Mouse (Mus musculus) forebrain, embryonic 15.5 days (tissue): ENCODE measurements around the gene Fam20c. TPM values are rescaled to one million over a fixed set of nuclear protein-coding genes. Genes with fewer than 3 reads are reported as not detected.

Source experiments
- polyA plus RNA-seq: library from polyadenylated mRNA; unstranded; fragments of >200 nt; fragmentation: Nextera tagmentation; extraction: Ambion mirVana; gene quantifications from 2 replicates; pipeline ENCODE4 v1.2.1, GENCODE M21; 2015

The Fam20c gene
- polyA plus RNA-seq, 1 experiment from 2014 or later: 43.7 TPM

Other genes starting within 250 kb of the Fam20c start
- not detected in 2 replicates for gene 1700123K08Rik, start 189.8 kb upstream of the Fam20c start, polyA plus RNA-seq
- 108 and 115 TPM in 2 replicates for gene Zfp68, start 134.8 kb upstream of the Fam20c start, polyA plus RNA-seq
- 26.9 and 28.1 TPM in 2 replicates for gene A430033K04Rik, start 131.7 kb upstream of the Fam20c start, polyA plus RNA-seq
- not detected in 2 replicates for gene Gm5294, start 65.6 kb downstream of the Fam20c start, polyA plus RNA-seq
- 13.9 and 17.5 TPM in 2 replicates for gene Pdgfa, start 242.9 kb downstream of the Fam20c start, polyA plus RNA-seq